Comparison of ENCODE assay signal across 19 mouse cellular contexts in the genomic region with DNA sequence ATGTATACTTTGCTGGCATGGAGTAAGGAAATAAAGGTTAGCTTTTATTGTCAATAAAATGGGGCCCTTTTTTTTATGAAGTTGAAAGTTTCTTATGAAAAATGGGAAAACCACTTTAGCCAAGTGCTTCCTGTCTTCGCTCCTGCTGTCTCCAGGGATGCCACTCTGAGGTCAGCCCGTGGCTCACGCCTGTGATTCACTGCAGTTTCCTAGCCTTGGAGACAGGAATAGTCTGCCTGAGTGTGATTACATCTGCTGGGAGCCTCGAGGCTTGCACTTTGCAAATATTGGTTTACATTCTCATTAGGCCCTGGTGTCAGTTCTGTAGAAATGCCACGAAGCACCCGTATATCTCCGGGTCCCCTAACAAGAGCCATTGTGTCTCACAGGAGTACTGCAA.
DNase-seq lines count a peak whose midpoint lies in the region; ATAC-seq and TF ChIP-seq lines count a peak whose summit lies in the region.
"Had no signal": no experiment of that assay in that cellular context is flagged by ENCODE, and none has a peak within 500 bp of the region (broad histone marks: within the 10 kb centered on the region; RNA-seq: fewer than 3 reads in every experiment).

No protein-coding gene starts in this region.

- DNase-seq in heart, adult 11 months: peak; percentile 85
- DNase-seq in heart, postnatal 14 days: no peak
- DNase-seq in 3134 (ENCODE audit: extremely low read depth, insufficient read length, low spot score): peak; percentile 32
- DNase-seq in adrenal gland, adult 8-10 months: peak; percentile 61
- no peak for DNase-seq in liver, embryonic 14.5 days (ENCODE audit: low read depth in 3 of 3, low spot score in 3 of 3)
- DNase-seq in T-cell, adult 2 months (ENCODE audit: low spot score): no peak
- DNase-seq in hindbrain, embryonic 10.5 days (ENCODE audit: low spot score): no peak
- DNase-seq: cerebellum, adult 9-11 months; gastrocnemius, postnatal 25 days; midbrain, embryonic 14.5 days; right cerebral cortex, postnatal 4 days; thymus, postnatal 14 days had no signal

- TF ChIP-seq EP300 in liver, embryonic 14.5 days (IDR thresholded peaks at IDR 0.05; ENCODE audit: low read depth): no peak

- no peak overlapping the region for H3K4me2 ChIP-seq in liver, embryonic 14.5 days (ENCODE audit: low read depth)
- H3K4me2 ChIP-seq: heart, embryonic 11.5 days; hindbrain, embryonic 15.5 days; limb, embryonic 12.5 days; lung, embryonic 15.5 days had no signal

- no peak for TF ChIP-seq CTCF in liver, embryonic 14.5 days (IDR thresholded peaks at IDR 0.05; ENCODE audit: low read depth)

- H3K27ac ChIP-seq in liver, embryonic 14.5 days: peak overlapping the region; percentile 96
- no peak overlapping the region for H3K27ac ChIP-seq in hindbrain, embryonic 10.5 days
- H3K27ac ChIP-seq: hindbrain, embryonic 15.5 days; left cerebral cortex, adult 2 months; limb, embryonic 12.5 days; lung, embryonic 15.5 days had no signal

- H3K36me3 ChIP-seq in liver, embryonic 14.5 days (replicated peaks; ENCODE audit: control insufficient read depth, insufficient read depth, low read depth): peaks cover 3% of the 10 kb centered on the region; the same call in 1 of the 2 replicates
- H3K36me3 ChIP-seq in hindbrain, embryonic 10.5 days: peaks cover 19% of the 10 kb centered on the region
- H3K36me3 ChIP-seq: hindbrain, embryonic 15.5 days; lung, embryonic 15.5 days had no signal

- intact Hi-C loops in heart, postnatal 14 days (cut with DNase I): no loop called here

- no peaks in the 10 kb centered on the region for H3K9me3 ChIP-seq in liver, embryonic 14.5 days (ENCODE audit: control insufficient read depth, low read length)
- H3K9me3 ChIP-seq in hindbrain, embryonic 10.5 days: no peaks in the 10 kb centered on the region
- H3K9me3 ChIP-seq: G1E; hindbrain, embryonic 15.5 days; limb, embryonic 12.5 days; lung, embryonic 15.5 days had no signal

- peaks cover 52 to 61% of the 10 kb centered on the region in 2 experiments for H3K4me1 ChIP-seq in liver, embryonic 14.5 days (replicated peaks; ENCODE audit: control insufficient read depth in 2 of 2, insufficient read depth in 2 of 2, low read length in 1 of 2)
- peaks cover 45% of the 10 kb centered on the region for H3K4me1 ChIP-seq in hindbrain, embryonic 10.5 days (replicated peaks)

- peak overlapping the region; percentile 43 for H3K9ac ChIP-seq in liver, embryonic 14.5 days (replicated peaks)
- H3K9ac ChIP-seq: hindbrain, embryonic 15.5 days; limb, embryonic 12.5 days; lung, embryonic 15.5 days had no signal

- no peak for ATAC-seq in liver, embryonic 14.5 days (ENCODE audit: insufficient read depth)
- ATAC-seq: intestine, postnatal 0 days had no signal

- no peak overlapping the region for H3K4me3 ChIP-seq in liver, embryonic 14.5 days (ENCODE audit: insufficient read depth in 1 of 2, low read depth in 2 of 2, low read length in 2 of 2)
- no peak overlapping the region for H3K4me3 ChIP-seq in hindbrain, embryonic 10.5 days
- H3K4me3 ChIP-seq: hindbrain, embryonic 15.5 days; left cerebral cortex, adult 2 months; limb, embryonic 12.5 days; lung, embryonic 15.5 days had no signal

- 61% methylated on average over 7 of the region's 7 CpGs for WGBS in liver, embryonic 14.5 days (ENCODE audit: insufficient replicate concordance)
- 79% methylated on average over 7 of the region's 7 CpGs for WGBS in hindbrain, embryonic 10.5 days

- H3K27me3 ChIP-seq in liver, embryonic 14.5 days (ENCODE audit: control insufficient read depth, insufficient read depth, low read length): no peaks in the 10 kb centered on the region
- peaks cover 2% of the 10 kb centered on the region; the same call in 1 of the 2 replicates for H3K27me3 ChIP-seq in hindbrain, embryonic 10.5 days (ENCODE audit: insufficient read depth, poor library complexity, severe bottlenecking)
- H3K27me3 ChIP-seq: hindbrain, embryonic 15.5 days; limb, embryonic 12.5 days; lung, embryonic 15.5 days had no signal

Comparison
In these comparisons a context has a peak if more than half of its experiments do, and no peak if none do; other contexts are left out.
1. DNase-seq: peak in heart, adult 11 months (single experiment), 3134 (single experiment) and adrenal gland, adult 8-10 months (single experiment); none in heart, postnatal 14 days (0 of 2), liver, embryonic 14.5 days (0 of 3), T-cell, adult 2 months (single experiment) and hindbrain, embryonic 10.5 days (single experiment).